Mouse (Mus musculus) left cerebral cortex, postnatal 25 days (tissue): ENCODE results near the gene Dnajb14. TPM values are rescaled to one million over a fixed set of nuclear protein-coding genes. Genes with fewer than 3 reads are reported as not detected.
A peak's percentile ranks its signal among the peaks of the same experiment; 100 is the strongest.
"Not testable (repeated sequence)": the region's sequence is repeated elsewhere in the genome, so short reads cannot be mapped to it uniquely, and the experiment has no call there.

Experiments used
- DNase-seq, 2 experiments: peaks; one replicate each; pipeline ENCODE4 v3.0.0; 2022; ENCODE audit warnings: low spot score in 2 of 2, mixed read lengths in 1 of 2
- intact Hi-C: fragments of 180-260 bp; cut with DNase I; formaldehyde crosslinking; loops from one replicate; pipeline ENCODE4 v1.15.1; 2025
- total RNA-seq, 2 experiments: library from RNA; stranded (reverse); gene quantifications; 2 replicates each; pipeline ENCODE4 v1.2.3; 2021

The Dnajb14 gene
- 10 to 100 TPM; 44.5 to 46.3 TPM for total RNA-seq

DNA sequence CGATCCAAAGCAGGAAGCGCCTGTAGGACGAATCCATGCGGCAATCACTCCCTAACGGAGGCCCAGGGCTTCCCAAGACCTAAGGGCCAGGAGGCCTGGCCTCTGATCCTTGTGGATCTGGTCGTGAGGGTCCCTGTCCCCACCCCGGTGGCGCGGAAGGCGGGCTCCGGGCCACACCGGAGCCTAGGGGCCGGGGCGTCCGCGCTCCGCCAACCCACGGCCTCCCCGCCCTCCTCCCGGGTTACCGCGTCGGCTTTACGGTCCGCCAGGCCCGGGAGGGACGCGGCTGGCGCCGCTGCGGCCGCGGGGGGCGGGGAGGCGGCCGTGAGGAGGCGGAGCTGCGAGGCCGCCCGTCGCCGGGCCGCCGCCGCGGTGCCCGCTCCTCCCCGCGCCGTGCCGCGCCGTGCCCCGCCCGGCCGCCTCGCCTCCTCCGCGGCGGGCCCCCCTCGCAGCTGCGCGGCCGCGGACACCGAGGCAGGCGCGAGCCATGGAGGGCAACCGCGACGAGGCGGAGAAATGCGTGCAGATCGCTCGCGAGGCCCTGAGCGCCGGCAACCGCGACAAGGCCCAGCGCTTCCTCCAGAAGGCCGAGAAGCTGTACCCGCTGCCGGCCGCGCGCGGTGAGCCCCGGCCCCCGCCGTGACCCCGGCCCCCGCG is at the start of gene Dnajb14:
TSS of gene Dnajb14 (plus strand) at position 239 of the 657 bp plus-strand sequence.
- DNase-seq, result peak; percentile 42 to 61
- intact Hi-C loops, result loop anchor here (1.0 to 10.0 kb wide), 3 partner anchors 51 to 1193 kb away; partner anchors contain the start of genes Lamtor3 and Ppp3ca

- DNase-seq, result peak in 1 of 2 experiments; percentile 16
- intact Hi-C loops, result loop anchor here (1.0 kb wide), 1 partner anchor 40 kb away; no protein-coding TSS in a partner anchor
Measured at GRCm38 (mm10) chr3:137818713-137819112, 48.8 kb upstream of the Dnajb14 start.

DNA sequence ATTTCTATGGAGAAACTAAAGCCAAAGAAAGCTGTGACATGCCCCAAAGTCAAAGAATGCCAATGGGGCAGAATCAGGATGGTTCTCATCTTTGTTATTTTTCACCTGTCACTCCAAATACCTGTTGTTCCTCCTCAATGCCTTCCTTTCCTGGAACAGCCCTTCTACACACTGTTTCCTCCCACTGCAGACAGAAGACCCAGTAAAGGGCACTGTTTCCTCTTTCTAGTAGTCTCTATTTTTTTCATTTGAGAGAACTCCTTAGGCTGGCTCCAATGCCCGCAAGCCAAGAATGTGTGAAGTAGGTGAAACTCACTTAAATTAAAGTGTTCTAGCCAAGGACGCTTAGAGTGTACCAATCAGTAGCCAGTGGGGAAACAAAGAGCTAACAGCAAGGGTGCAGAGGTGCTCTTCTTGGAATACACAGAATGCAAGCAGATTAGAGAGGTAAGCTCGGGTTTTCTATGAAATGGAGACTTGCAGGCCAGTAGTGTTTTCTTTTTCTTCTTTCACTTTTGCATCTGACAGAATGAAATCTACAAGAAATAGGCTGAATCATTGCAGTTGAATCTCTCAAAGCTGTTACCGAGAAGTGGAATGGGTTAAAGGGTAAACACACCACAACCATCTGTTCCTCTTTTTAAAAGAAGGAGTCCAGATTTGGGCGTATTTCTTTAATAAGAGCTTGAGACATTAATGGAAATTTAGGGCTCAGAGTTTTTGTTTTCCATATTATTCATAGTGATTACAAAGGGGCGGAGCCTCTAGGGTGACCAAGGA is 46.6 kb upstream of the Dnajb14 start:
- DNase-seq, result no peak
- intact Hi-C loops, result no loop called here

DNA sequence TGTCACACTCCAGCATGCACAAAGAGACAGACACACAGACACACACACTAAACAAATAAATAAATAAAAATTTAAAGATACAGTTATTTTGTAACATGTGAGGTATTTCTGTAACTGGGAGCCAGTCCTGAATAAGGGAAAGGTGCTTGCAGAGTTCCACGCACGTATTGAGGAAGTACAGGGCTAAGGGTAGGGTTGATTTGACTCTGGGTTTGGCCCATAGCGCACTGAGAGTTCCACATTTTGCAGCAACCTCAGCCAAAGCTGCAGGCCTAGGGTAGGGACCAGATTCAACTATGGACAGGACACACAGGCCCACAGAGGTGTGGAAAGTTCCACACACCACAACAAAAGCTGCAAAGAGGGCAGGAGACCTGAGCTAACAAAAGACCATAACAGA is 44.2 kb upstream of the Dnajb14 start:
- no peak for DNase-seq
- intact Hi-C loops, result no loop called here

- intact Hi-C loops, result no loop called here
- no peak for DNase-seq
Measured at GRCm38 (mm10) chr3:137827678-137828077, 39.8 kb upstream of the Dnajb14 start.

- no peak for DNase-seq
- intact Hi-C loops, result no loop called here
Measured at GRCm38 (mm10) chr3:137831156-137831555, 36.3 kb upstream of the Dnajb14 start.

GRCm38 (mm10) chr3:137833128-137833527 is 34.3 kb upstream of the Dnajb14 start:
- intact Hi-C loops, result no loop called here
- no peak for DNase-seq

GRCm38 (mm10) chr3:137833698-137834097 is 33.8 kb upstream of the Dnajb14 start:
- no peak for DNase-seq
- intact Hi-C loops, result no loop called here

- intact Hi-C loops, result no loop called here
- no peak for DNase-seq
Measured at GRCm38 (mm10) chr3:137836543-137836942, 30.9 kb upstream of the Dnajb14 start.

GRCm38 (mm10) chr3:137838160-137838559 is 29.3 kb upstream of the Dnajb14 start:
- intact Hi-C loops, result no loop called here
- no peak for DNase-seq

DNA sequence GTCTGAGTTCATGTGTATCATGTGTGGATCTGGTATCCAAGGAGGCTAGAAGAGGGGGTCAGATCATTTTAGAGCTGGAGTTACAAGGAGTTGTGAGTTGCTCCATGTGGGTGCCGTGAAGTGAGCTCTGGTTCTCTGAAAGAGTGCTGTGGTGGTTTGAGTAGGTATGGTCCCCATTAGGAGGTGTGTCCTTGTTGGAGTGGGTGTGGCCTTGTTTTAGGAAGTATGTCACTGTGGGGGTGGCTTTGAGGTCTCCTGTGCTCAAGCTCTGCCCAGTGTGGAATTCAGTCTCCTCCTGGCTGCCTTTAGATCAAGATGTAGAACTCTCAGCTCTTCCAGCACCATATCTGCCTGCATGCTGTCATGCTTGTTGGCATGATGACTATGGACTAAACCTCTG is 24.5 kb upstream of the Dnajb14 start:
- intact Hi-C loops, result no loop called here

DNA sequence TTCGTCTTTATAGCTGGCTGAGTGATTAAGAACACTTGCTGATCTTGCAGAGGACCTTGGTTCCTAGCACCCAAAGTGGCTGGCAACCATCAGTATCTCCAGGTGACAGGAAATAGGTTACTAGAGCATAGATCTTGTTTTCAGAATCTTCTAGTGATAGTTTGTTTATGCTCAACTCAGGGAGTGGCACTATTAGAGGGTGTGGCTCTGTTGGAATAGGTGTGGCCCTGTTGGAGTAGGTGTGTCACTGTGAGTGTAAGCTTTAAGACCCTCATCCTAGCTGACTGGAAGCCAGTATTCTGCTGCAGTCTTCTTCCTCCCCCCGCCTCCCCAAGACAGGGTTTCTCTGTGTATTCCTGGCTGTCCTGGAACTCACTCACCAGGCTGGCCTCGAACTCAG is 23.2 kb upstream of the Dnajb14 start:
- intact Hi-C loops, result no loop called here
- DNase-seq, result no peak

More for the DNA sequence above, 24.5 kb upstream of the Dnajb14 start:
- no peak for DNase-seq

DNA sequence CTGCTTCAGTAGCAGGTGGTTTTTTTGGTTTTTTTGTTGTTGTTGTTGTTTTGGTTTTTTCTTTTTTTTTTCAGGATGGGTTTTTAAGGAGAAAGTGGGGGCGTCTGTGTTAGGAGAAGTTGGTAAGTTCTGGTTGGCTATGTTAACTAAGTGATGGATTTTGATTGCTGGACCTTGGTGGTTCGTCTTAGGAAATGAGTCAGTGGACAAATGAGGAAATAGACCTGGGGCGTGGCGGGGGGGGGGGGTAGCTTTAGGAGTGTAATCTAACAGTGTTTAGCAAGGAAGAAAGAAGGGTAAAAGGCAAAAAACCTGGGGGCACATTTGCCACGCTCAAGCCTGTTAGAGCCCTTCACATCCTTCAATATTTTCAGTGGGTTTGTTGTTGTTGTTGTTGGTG is 20.9 kb upstream of the Dnajb14 start:
- intact Hi-C loops, result no loop called here
- no peak for DNase-seq

GRCm38 (mm10) chr3:137848354-137848753 is 19.1 kb upstream of the Dnajb14 start:
- DNase-seq, result no peak
- intact Hi-C loops, result no loop called here

- intact Hi-C loops, result no loop called here
Measured at GRCm38 (mm10) chr3:137849697-137850096, 17.8 kb upstream of the Dnajb14 start.

DNA sequence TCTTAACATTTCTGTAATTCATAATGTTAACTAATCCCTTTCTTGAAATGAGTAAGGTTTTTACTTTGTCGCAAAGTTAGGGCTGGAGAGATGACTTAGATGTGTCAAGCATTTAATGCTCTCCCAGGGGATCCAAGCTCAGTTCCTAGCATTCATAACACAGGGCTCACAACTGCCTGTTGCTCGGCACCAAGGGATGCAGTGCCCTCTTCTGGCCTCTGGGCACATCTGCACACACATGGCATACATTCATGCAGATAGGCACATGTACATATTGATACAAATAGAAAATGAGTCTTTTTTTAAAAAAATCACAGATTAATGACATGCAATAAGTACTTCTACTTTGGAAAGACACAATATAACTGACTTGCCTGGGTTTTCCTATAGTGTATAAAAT is 16.3 kb upstream of the Dnajb14 start:
- intact Hi-C loops, result no loop called here

More at GRCm38 (mm10) chr3:137849697-137850096, 17.8 kb upstream of the Dnajb14 start:
- DNase-seq, result no peak

GRCm38 (mm10) chr3:137853011-137853410 is 14.5 kb upstream of the Dnajb14 start:
- intact Hi-C loops, DNase-seq: not testable (repeated sequence)

More for the DNA sequence above, 16.3 kb upstream of the Dnajb14 start:
- DNase-seq, result no peak

- intact Hi-C loops, result no loop called here
- DNase-seq, result no peak
Measured at GRCm38 (mm10) chr3:137855328-137855727, 12.1 kb upstream of the Dnajb14 start.

DNA sequence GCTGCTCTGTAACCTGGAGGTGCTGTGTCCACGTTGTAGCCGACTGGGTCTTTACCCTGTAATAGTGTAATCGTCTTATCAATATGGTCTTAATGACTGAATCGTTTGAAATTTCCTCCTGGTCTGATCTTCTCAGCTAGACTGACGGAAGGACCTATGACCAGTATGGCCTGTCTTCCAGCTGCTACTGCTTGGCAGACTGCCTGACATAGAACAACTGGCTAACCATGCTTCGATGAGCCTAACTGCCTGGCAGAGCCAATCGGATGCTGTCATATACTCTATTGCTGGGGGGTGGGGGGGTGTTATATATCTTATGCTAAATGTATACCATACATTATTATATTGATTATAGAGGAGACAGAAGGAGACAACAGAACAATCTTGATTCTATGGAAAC is 11.4 kb upstream of the Dnajb14 start:
- DNase-seq, result no peak
- intact Hi-C loops, result no loop called here

- no peak for DNase-seq
- intact Hi-C loops, result loop anchor here (10.0 kb wide), 1 partner anchor 1186 kb away; the partner anchor contains the start of gene Ppp3ca
Measured at GRCm38 (mm10) chr3:137860394-137861170, 6.9 kb upstream of the Dnajb14 start.
